Mouse (Mus musculus): ENCODE data around the gene Utrn.

DNA sequence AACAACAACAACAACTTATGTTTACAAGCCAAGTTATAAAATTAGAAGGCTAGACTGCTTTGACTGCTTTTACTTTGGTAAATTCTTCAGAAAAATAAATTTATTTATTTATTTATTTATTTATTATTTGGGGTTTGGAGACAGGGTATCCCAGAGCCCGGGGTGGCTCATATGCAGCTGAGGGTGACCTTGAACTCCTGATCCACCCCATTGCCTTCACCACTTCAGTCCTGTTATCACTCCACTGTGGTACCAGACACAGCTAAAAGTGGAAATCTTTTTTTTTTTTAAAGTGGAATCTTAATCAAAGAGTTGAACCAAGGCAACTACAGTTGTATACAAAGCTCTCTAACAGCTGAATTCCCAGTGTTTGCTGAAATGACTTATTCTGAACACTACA lies 80.6 kb downstream of the Utrn start:
- TF ChIP-seq CTCF (IDR thresholded peaks at IDR 0.05; ENCODE audit: low read depth, low read length) (no peak), POLR2A (IDR thresholded peaks at IDR 0.05; ENCODE audit: borderline replicate concordance, low read depth, low read length) (no peak)

Data from bone marrow macrophage, adult 2 months (primary cell).